Mouse (Mus musculus) left cerebral cortex, adult 11 months (tissue): Measurements from ENCODE around the gene Npff.

Source experiments
- DNase-seq: peaks from one replicate; pipeline ENCODE4 v3.0.0; 2022; ENCODE audit warnings: low spot score

Npff gene

DNA sequence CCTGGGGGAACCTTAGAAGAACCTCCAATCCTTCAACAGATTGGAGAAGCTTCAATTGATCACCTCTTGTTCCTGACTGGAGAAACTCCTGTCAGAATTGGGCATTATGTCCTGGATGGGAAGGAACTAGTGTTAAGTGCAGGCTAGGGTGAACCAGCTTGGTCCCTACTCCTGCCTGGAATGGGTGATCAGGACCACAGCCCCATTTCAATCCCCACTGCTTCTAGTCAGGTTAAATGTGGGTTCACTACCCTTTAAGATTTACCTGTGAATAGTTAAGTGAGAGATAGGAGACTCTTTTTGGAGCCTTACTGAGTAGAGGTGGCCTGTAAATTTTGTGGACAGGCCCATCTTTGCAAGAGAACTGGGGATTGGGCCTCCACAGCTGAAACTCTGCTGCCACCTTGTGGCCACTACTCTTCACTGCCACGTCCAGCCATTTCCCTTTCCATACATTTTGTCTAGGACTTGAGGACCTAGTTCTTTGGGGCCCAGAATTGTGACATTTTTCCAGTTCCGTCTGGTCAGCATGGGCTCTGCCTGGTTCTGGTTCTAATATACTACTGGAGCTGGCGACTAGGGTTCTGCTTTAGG, at the start of gene Npff:
Gene Npff (minus strand): TSS at position 51 of the 594 bp plus-strand sequence.
- DNase-seq: no peak

DNA sequence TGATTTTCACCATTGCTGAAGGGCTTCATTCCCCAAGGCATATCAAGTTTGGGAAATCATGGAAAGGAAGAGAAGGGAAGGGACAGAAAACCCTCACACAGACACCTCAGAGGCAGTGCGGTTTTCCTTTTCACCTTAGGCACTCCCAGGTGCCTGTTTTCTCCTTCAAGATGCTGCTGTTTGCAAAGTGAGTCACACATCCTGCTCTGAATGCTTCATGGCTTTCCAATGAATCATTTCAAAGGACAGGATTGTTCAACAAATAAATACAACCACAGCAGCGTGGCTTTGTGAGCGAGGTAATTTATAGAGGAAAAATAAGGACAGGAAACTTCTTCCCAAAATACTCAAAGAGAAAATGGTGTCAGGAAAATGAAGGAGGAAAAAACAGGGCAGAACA, 47.3 kb upstream of the Npff start:
- DNase-seq: no peak

DNA sequence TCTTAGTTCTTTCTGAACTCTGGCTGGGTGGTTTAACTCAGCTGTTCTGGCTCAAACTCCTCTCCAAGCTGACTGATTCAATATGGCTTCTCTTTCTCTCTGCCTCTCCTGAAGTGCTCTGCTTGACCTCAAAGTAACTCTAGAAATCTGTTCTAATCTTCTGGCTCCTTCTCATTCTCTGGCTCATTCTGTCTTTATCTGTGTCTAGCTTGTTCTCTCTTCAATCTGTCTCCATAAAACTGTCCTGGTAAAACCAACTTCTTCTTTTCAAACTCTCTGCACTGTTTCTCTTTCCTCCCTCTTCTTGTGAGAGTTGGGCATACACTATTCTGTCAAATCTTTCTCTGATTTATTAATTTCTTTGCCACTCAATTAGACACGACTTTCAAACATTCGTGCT, 43.1 kb upstream of the Npff start:
- no peak for DNase-seq

DNA sequence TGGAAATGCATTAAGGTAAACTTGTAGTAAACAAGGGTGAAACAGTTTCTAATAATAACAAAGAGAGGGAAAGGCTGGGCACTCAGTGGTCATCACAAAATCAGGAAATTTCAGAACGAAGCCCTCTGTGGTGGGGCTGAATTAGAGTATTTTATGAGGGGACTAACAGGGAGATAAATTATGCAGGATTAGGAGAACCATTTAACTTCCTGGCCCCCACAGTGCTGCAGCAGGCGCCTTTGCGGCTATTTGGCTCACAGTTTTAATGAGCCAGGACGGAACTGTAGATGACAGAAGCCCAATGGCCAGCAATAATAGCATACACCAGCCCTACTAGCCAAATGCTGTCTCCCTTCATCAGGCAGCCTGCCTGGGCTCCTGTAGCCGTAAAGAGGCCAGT, 38.9 kb upstream of the Npff start:
- no peak for DNase-seq

DNA sequence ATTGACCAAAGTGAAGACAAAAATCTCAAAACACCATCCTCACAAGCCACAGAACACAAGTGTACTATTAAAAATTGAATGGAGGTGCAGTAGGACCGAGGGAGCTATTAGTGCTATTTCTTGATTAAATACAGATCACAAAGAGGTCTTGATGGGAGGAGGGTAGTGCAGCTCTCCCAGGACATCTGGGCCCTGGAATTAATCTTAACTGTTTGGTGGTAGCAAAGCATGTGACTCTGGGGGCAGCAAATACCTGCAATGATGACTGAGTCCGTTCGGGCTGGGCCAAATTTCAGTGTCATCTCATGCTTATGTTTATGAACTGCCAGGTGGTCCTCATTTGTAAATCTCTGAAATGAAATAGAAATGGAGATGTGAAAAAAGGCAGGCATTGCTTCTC, 38.3 kb upstream of the Npff start:
- DNase-seq: no peak

DNA sequence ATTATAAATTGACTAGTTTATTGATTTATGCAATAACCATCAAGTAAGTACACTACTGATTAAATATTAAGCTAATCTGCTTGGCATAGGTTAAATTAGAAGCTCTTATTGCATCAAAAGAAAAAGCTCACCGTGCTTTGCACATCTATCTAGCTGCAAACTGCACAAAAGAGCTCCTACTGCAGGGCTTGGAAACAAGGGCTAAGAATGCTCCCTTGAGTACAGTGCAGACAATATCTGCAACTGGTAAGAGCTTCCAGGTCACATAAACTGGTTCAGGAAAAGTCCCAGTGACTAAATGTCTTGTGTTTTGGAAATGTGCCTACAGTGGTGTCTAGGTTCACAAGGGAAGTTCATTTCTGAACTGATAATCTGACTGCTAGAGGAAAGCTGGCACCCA, 37.7 kb upstream of the Npff start:
- no peak for DNase-seq

DNA sequence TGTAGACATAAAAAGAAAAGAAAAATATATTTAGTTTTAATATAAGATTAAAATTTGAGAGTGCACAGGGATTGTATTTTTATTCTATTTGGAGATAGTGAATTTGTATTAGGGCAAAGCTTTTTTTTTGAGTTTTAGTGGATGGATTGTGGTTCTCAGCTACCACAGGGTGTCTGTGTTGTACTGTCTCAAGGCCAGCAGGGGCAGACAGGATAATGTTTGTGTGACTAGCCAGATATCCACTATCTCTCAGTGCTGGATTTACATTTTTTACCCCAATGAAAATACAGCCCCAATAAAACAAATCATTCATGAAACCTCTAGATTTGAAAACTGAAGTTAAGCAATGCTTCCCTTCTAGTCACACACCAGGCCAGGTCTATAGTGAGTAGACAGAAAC, 32.8 kb upstream of the Npff start:
- DNase-seq: no peak

DNA sequence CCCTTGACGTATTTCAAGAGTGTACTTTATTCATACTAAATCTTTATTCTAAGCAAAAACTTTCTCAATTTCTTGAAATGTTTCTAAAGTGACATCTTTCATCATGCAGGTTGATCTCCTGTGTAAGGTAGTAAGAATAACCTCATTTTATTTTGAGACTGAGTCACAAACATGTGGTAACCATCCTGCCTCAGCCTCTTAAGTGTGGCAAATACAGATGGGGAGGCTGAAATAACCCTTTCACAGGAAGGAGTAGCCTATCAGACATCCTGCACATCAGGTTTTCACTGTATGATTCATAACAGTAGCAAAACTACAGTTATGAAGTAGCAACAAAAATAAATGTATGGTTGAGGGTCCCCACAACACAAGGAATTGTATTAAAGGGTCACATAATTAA, 30.8 kb upstream of the Npff start:
- no peak for DNase-seq

DNA sequence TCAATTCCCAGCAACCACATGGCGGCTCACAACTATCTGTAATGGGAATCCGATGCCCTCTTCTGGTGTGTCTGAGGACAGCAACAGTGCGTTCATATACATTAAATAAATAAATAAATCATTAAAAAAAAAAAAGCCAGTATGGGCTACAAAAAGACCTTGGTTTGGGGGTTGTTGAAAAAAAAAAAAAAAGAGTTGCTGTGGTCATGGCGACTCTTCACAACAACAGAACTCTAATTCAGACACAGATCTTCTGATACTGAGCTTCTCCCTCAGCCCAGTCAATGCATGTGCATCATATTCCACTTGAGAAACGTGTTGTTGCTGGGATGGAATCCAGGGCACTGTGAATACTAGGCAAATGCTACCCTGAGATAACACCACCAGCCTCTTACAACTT, 27.9 kb upstream of the Npff start:
- DNase-seq: no peak

DNA sequence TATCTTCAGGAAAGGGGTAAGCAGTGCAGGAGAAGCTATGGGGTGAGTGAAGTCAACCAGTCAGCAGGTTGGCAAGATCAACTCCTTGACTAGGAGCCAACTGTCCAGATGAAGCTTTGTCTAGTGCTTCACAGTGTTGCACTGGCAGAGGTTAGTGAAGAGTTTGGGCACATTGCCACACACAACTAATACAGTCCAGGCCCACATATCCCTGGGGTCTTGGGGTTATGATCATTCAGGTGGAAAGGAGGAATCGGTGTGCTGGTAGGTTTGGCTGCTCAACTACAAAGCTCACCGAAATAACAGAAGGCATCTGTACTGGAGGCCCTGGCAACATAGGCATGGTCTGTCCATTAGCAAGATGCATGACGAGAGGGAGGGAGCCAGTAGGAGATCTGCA, 22.7 kb upstream of the Npff start:
- no peak for DNase-seq

DNA sequence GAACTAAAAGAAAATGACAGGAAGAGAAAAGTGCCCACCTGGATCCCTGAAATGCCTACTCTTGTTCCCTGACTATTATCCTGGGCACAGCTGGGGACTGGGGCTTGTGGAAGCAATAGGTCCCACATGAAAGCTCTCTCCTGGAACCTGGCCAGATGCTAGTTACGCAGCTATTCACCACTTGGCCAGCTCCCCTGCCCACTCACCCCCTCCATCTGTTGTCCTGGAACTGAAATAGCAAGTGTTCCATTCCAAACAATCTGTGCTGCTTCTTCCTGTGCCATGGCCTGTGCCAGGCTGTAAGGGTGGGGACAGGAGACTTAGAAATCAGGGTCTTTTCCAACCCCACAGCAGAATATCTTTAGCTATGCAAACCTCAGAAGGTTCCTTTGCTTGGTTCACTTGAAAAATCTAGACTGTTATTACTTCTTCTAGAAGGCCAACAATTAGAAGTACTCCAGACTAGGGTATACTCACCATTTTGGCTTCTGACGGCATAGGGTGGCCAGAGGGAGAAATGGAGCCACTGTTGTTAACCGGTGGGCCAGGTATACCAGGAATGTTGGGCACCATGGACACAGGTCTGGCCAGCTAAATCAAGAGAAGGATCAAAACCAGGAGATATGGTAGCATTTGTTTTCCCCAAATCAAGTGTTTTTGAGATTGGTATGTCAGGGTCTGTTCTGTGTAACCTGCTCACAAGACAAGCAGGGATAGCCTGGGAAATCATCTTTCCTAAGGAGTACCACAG, 22.1 kb upstream of the Npff start:
- peak; percentile 77 for DNase-seq

DNA sequence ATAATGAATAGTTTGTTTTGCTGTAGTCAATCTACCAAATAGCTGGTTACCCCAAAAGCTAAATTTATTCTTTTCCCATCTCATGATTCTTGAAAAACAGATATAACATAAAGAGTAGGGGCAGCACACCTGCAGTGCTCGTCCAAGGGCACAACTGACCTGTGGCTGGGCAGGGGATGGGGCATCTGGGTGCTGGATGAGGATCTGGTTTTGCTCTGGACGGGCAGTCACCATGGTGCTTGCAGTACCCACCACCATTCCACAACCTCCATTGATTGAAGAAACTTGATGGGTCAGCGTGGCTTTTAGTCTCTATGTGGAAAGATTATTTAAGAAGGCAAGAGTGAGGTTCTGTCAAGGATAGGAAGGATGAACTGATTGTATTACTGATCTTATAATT, 21.5 kb upstream of the Npff start:
- DNase-seq: no peak

DNA sequence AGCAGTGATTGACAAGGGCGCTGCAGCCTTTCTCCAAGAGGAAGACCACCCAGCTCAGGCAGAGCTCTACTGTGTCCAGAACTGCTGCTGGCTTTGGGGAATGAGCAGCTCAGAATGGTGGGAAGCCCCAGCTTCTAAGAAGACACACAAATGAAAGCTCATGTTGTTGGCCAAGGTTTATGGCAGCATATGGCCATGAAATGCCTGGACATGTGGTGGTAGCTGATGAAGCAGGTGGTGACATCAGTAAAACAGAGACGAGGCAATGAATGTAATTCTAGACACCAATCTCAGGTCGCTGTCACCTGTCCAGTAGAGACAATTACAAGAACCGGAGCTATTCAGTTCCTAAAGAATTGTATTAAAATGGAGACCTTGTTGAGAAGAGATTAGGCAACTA, 20.1 kb upstream of the Npff start:
- DNase-seq: no peak

DNA sequence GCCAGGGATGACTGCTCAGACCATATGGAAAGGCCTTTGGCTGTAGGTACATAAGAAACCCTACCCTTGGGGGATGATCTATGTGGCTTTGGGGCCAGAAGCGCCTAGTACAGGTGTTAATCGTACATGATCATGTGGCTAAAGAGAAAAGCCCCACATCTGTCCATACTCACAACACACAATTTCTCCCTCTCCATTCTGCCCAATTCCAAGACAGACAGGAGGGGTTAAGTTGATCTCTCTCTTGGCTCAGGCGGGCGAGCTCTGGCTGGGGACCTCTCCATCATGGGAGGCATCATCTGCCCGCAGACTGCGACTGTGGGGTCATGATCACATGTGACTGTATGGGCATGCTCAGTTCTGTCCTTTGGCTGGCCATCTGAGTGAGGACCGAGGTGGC, 9.2 kb upstream of the Npff start:
- DNase-seq: no peak

DNA sequence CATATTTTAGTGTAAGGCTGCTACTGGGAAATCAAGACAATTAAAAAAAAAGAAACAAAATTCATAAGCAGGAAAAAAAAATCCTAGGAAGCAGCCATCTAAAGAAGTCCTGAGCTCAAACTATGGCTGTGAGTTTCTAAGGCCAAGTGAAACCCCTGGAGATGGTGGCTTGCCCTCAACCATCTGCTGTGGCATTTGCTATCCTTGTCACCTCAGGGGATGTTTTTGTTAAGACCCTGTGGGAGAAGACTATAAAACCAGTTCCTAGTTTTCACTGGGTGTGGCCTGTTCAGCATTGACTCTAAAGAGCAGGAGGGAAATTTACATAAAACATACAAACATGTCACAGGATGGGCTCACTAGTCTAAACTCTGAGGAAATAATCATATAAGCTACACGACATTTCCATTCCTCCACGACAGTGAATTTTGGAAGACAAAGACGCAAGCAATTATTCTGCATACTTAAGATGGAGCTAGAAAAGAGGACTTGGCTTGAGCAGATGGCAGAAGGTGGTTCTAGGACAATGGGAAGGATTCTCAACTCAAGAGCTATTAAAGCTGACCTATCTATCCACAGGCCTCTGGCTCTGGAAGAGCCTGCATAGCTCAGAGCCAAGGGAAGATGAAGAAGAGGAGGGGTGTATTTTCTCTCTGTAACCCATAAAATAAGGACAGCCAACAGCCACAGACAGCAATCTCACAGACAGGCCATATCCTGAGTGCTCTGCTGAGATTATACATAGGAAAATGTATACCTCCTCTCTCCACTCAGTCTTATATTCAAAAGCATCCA, 7.6 kb upstream of the Npff start:
- DNase-seq: no peak

DNA sequence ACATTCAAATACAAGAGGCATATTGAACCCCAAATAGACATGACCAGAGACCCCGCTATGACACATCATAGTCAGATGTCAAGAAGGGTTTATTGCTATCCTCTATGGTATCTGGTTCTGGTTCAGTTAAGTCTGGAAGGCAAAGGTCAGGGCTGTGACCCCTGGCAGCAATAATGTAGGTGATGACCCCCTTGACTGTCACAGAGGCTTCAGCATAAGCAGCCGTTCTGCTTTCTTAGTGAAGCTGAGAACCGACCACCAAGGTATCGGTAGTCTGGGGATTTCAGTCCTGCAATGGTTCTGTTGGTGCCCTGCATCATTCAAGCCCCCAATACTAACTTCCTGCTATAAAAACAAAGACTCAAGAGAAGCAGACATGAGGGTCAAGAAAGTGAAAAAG, 6.8 kb upstream of the Npff start:
- no peak for DNase-seq

DNA sequence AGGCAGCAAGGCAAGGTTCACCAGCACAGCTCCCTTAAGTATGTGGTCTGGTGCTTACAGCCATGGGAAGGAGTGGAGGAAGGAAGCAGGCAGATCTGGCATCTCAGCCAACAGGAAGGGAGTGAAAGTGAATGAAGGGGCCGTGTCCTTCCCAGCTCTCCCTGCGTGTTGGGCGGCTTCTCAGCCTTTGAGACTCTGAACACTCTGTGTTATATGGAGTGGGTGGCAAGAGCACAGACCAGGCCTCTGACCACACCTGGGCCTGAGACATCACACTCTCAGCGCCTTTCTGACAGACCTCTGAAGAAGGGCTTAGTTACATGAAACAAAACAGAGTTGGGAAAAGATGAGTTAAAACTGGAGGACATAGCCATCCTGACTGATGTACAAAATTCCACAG, 5.8 kb upstream of the Npff start:
- DNase-seq: no peak

DNA sequence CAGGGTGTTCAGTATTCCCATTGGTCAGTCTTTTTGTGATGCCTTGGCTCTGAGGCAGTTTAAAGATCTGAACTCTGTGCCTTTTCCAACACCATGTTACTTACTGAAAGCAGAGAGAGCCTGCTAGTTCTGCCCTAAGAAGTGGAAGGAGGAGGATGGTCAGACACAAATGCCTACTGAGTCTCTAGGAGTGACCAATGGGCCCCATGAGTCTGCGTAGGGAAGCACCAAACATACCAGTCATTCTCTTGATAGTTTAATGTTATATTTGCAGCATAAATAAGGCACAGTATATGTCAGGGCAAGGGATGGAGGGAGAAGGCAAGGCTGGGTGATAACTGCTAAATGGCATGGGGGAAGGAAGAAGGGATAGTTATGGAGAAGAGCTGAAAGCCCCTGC, 3.7 kb upstream of the Npff start:
- DNase-seq: no peak

DNA sequence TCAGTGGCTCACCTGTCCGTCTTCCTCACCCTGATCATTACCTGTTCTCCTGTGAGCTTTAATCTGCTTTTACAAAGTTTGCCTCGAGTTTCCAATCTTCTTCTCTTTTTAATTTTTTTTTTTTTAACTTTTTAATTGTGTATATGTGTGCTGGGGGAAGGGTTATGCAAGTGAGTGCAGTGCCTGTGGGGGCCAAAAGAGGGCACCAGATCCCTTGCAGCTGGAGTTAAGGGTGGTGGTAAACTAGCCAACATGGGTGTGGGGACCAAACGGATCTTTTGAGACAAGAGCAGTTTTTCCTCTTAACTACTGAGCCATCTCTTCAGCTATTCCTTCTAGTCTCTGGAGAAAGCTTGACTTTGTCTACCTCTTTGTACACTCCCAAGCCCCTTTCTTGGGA, 3.2 kb upstream of the Npff start:
- DNase-seq: no peak

DNA sequence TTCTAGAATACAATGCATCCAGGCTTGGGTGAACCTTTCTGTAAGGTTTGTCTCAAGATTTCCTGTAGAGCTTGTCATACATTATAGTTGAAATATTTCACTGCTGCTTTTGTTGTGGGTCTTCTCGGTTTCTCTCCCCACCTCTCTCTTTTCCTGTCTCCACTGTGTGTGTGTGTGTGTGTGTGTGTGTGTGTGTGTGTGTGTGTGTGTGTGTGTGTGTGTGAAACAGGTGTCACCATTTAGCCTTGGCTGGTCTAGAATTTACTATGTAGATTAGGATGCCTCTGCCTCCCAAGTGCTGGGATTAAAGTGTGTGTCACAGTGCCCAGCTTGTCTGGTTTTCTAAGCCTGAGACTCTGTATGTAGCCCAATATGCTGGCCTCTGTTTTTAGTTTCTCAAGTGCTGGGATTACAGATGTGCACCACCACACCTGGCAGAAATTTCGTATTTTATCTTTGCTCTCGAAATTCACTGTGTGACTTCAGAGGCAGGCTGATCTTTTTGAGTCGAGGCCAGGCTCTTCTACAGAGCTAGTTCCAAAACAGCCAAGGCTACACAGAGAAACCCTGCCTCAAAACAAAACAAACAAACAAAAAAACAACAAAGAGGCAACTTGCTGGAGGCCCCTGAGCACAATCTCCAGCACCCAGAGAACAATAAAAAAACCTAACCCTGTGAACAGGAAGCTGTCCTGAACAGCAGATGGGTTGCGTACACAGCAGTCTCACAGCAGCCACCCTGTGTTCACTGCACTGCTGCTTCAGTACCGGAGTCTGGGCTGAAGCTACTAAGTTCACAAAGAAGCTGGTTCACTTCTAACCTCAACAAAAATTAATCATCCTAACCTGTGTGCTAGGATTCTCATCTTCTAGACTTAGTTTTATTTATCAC, 1.6 kb upstream of the Npff start:
- DNase-seq: no peak

DNA sequence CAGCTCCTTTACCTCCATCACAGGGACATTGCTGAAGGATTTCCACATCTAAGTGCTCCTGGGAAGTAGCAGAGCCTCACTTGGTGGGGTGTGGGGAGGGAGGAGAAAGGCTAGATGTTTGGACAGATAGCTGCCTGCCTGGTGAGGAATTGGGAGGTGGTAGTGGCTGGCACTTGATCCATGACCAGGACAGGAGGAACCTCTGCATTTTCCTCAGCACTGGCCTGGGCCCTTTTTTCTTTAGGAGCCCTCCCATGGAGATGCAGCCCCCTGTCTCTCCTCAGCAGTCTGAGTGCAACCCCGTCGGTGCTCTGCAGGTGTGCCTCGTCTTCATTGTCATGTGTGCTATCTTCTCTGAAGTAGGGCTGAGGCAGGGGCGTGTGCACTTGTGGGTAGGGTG, 3.3 kb downstream of the Npff start:
- DNase-seq: no peak

DNA sequence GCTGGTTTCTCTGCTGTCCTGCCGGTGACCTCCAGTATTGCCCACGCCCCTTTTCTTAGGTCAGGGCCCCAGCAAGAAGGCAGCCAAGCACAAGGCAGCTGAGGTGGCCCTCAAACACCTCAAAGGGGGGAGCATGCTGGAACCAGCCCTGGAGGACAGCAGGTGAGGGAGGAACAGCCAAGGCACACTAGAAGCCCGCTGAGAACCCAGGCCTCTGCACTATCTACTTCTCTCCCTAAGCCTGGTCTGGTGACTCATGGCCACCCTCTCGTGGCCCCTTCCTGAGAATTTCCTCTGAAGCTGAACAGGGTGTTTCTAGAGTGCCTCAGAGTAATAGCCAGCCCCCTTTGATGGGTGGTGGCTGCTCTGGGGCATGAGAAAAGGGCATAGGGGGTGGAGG, 4.3 kb downstream of the Npff start:
- DNase-seq: no peak
